Mouse (Mus musculus) C2C12 (cell line): ENCODE data around the gene Frat1.

Experiments used
- CTCF ChIP-seq: IDR thresholded peaks from one replicate; pipeline ENCODE4 v1.5.1; 2011; ENCODE audit not compliant: control insufficient read depth, insufficient read depth, insufficient read length
- USF1 ChIP-seq: IDR thresholded peaks from one replicate; pipeline ENCODE4 v1.6.1; 2011; ENCODE audit warnings: low read depth, mild to moderate bottlenecking, control low read depth, moderate library complexity

- no peak for TF ChIP-seq CTCF
- TF ChIP-seq USF1: no peak
Observed at GRCm38 (mm10) chr19:41800451-41800850, 29.3 kb upstream of the Frat1 start.
